Mouse (Mus musculus) T-helper 2 cell (primary cell): ENCODE data around the gene Prr22.

Experiments
- in situ Hi-C: fragments of 300-600 bp; cut with MboI, MseI; formaldehyde crosslinking; loops from one replicate; pipeline ENCODE4 v1.15.1; 2025; ENCODE audit warnings: high pct_unique_total_duplicates

The Prr22 gene

GRCm38 (mm10) chr17:56761077-56761476 is 9.0 kb upstream of the Prr22 start:
- in situ Hi-C loops: loop anchor here (5.0 kb wide), 1 partner anchor 44 kb away; the partner anchor contains the start of genes Ndufa11 and Vmac

GRCm38 (mm10) chr17:56761991-56762410 is 8.0 kb upstream of the Prr22 start:
- in situ Hi-C loops: loop anchor here (5.0 kb wide), 1 partner anchor 45 kb away; the partner anchor contains the start of genes Ndufa11 and Vmac

DNA sequence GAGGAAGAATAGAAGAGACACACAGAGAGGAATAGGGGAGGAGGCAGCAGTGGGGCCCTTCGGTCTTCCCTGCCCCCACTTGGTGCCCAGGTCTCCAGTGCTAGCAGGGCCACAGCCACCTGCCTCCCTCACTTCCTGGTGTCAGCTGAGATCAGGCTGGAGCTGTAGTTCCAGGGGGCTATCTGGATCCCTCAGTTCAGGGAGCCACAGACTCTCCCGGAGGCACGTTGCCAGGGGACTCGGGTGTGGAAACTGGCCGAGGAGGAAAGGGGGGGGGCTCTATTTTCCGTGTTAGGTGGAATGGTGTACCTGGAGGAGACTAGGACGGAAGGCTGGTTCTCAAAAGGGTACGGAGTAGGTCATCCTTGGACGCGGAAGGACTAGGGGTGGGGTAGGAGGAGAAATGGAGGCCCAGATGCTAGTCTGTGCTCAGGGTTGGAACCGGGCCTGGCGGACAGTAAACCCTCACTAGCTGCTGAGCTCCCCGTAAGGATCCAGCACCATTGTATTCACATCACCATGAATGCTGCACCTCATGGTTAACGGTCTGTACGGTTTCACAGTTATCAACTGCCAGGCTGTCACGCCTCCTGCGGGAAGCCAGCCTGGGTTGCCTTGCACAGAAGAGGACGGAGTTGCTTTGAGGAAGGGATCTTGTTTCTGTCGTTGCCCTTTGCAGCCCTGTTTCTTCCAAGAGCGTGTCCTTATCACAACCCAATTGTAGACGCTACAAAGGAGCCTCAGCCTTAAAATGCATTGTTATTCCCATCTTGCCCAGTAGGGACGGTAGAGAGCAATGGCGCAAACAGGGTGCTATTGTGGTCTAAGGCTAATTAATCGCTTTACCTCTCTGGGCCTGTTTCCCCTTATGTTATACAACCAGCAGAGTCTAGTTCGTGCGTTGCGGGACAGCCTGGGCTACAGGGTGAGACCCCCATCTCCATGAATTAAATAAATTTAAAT is 7.0 kb upstream of the Prr22 start:
- in situ Hi-C loops: loop anchor here (5.0 kb wide), 1 partner anchor 46 kb away; the partner anchor contains the start of genes Ndufa11 and Vmac

GRCm38 (mm10) chr17:56763741-56764250 is 6.3 kb upstream of the Prr22 start:
- in situ Hi-C loops: loop anchor here (5.0 kb wide), 1 partner anchor 46 kb away; the partner anchor contains the start of genes Ndufa11 and Vmac

GRCm38 (mm10) chr17:56764474-56765354 is 5.3 kb upstream of the Prr22 start, which contains the start of gene Dus3l:
TSS of gene Dus3l (plus strand) at chr17:56764757.
- in situ Hi-C loops: loop anchor here (5.0 kb wide), 1 partner anchor 47 kb away; the partner anchor contains the start of genes Ndufa11 and Vmac

- in situ Hi-C loops: no loop called here
Measured at GRCm38 (mm10) chr17:56765431-56765830, 4.6 kb upstream of the Prr22 start.

- in situ Hi-C loops: no loop called here
Measured at GRCm38 (mm10) chr17:56766631-56767405, 3.2 kb upstream of the Prr22 start.

- in situ Hi-C loops: no loop called here
Measured at GRCm38 (mm10) chr17:56767531-56768135, 2.4 kb upstream of the Prr22 start.

- in situ Hi-C loops: no loop called here
Measured at GRCm38 (mm10) chr17:56768941-56769340, 1.1 kb upstream of the Prr22 start.

DNA sequence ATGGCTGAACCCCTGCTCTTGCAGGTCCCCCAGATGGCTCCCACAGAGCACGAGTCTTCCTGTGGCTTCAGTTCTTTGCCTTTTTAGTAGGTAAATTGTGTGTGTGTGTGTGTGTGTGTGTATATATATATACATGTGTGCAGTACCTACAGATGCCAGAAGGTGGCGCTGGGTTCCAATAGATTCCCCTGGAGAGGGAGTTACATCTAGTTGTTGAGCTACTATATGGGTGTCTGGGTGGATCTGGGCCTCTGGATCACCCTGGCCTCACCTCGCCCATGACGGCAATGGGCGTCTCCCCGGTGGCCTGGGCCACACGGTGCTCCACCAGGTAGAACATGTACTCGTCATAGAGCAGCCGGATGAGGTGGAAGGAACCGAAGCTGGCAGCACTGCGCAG is 7.5 kb downstream of the Prr22 start:
- in situ Hi-C loops: no loop called here

DNA sequence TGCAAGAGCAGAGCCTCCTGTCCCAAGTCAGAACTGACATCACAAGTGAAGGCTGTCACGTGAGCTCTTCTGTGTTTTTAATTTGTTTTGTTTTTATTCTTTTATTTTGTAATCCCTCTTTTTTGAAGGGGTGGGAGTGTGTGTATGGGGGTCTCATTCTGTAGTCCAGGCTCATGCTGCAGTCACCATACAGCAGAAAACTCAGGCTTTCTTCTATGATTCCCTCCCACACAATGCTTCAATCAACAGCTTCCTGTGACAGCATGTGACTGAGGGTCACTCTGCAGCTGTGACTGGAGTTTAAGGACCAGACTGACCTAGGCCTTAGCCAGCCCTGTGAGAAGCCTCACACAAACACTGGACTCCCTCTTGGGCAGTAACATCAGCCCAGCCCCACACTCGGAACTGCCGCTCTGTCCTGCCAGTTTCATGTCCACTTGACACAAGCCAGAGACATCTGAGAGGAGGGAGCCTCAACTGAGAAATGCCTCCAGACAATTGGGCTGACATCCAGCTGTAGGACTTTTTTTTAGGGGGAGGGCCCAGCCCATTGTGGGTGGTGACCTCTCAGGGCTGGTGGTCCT is 8.8 kb downstream of the Prr22 start:
- in situ Hi-C loops: no loop called here

GRCm38 (mm10) chr17:56780291-56780978 is 10.4 kb downstream of the Prr22 start:
- in situ Hi-C loops: no loop called here

DNA sequence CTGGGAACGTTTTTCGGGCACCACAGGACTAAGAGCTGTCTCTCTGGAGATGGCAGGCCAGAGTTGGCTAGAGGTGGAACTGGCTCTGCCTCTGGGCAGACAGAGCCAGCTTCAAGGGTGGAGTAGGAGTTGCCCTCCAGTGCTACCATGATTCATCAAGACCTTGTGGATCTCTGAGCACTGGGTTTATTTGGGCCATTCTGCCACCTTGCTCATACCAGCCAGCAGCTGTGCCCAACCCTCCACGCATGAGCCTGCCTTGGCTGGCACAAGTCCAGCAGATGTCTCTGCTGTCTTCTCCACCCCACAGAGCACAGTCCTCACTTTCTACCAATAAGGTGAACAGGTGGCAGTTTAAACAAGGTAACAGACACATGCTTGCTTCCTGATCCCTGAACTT is 18.8 kb downstream of the Prr22 start:
- in situ Hi-C loops: no loop called here

GRCm38 (mm10) chr17:56789286-56789685 is 19.2 kb downstream of the Prr22 start:
- in situ Hi-C loops: no loop called here

GRCm38 (mm10) chr17:56792588-56792987 is 22.5 kb downstream of the Prr22 start:
- in situ Hi-C loops: no loop called here

GRCm38 (mm10) chr17:56793614-56794319 is 23.7 kb downstream of the Prr22 start:
- in situ Hi-C loops: no loop called here

- in situ Hi-C loops: no loop called here
Measured at GRCm38 (mm10) chr17:56799276-56799675, 29.2 kb downstream of the Prr22 start.

GRCm38 (mm10) chr17:56802065-56802464 is 32.0 kb downstream of the Prr22 start:
- in situ Hi-C loops: no loop called here

DNA sequence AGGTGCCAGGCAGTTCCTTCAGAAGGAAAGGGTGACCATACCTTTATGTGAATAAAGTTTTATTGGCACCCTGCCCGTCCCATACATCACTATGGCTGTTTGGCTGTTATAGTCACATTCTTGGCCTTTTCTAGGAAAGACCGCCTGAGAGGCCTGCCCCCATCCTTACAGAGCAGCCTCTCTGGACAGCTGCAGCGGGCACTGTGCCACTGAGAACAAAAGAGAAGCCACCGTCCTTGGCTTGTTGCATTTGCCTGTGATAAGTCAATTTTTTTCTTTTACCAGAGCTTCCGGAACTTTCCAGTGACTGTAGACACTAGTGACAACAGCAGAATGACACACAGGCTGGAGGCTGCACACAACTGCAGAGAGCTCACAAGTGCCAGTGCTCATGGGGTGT is 34.9 kb downstream of the Prr22 start:
- in situ Hi-C loops: loop anchor here (5.0 kb wide), 1 partner anchor 72 kb away; the partner anchor contains the start of gene 1700061G19Rik
